Mouse (Mus musculus) thymus, postnatal 4 days (tissue): Measurements from ENCODE around the gene Ermap.

Source experiments
- DNase-seq: peaks from one replicate; pipeline ENCODE4 v3.0.0; 2021

The Ermap gene

GRCm38 (mm10) chr4:119133306-119133705 lies 56.5 kb downstream of the Ermap start:
- no peak for DNase-seq

GRCm38 (mm10) chr4:119131189-119131910 lies 58.5 kb downstream of the Ermap start:
- DNase-seq, result no peak

- DNase-seq, result no peak
Observed at GRCm38 (mm10) chr4:119129096-119129495, 60.7 kb downstream of the Ermap start.

GRCm38 (mm10) chr4:119128547-119128946 lies 61.3 kb downstream of the Ermap start:
- DNase-seq, result no peak

GRCm38 (mm10) chr4:119127229-119127628 lies 62.6 kb downstream of the Ermap start:
- DNase-seq, result peak; percentile 61

GRCm38 (mm10) chr4:119125577-119126270 lies 64.1 kb downstream of the Ermap start:
- no peak for DNase-seq
